Comparison of ENCODE assay signal across 9 mouse cellular contexts in the genomic region with DNA sequence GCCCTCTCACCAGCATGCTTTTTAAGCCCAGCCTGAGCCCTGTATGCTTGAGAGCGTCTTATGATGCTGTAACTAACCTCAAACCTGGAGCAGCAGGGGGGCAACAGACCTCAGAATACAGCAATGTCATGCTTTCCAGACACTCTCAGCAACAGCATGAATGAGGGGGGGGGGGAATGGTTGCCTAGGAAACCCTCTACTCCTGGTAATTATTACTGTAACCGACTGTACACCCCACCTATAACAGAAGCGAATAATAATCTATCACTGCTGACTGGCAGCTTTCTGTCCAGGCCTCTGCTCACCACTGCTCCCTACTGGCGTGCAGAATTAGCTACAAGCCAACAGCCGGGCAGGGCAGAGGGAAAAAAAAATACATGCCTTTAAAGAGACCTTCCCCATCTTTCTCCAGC.
DNase-seq lines count a peak whose midpoint lies in the region; ATAC-seq and TF ChIP-seq lines count a peak whose summit lies in the region.
"Had no signal": no experiment of that assay in that cellular context is flagged by ENCODE, and none has a peak within 500 bp of the region (broad histone marks: within the 10 kb centered on the region; RNA-seq: fewer than 3 reads in every experiment).

No protein-coding gene starts in this region.

- no peak for TF ChIP-seq CTCF in thymus, adult 2 months (IDR thresholded peaks at IDR 0.05; ENCODE audit: borderline replicate concordance, control insufficient read depth, extremely low read depth, insufficient read depth, low read length, poor library complexity)

- no peak overlapping the region for H3K4me3 ChIP-seq in thymus, adult 2 months (ENCODE audit: control insufficient read depth, insufficient read depth, low read length)
- no peak overlapping the region for H3K4me3 ChIP-seq in forebrain, embryonic 13.5 days
- no peak overlapping the region for H3K4me3 ChIP-seq in limb, embryonic 10.5 days
- H3K4me3 ChIP-seq in neural tube, embryonic 13.5 days, result no peak overlapping the region
- H3K4me3 ChIP-seq: myocyte had no signal

- H3K9ac ChIP-seq in forebrain, embryonic 13.5 days, result no peak overlapping the region
- no peak overlapping the region for H3K9ac ChIP-seq in neural tube, embryonic 13.5 days

- DNase-seq in adrenal gland, postnatal 25 days, result peak; percentile 35
- no peak for DNase-seq in adrenal gland, postnatal 4 days (ENCODE audit: low spot score in 2 of 2)
- peak; percentile 39 for DNase-seq in thymus, adult 2 months
- no peak for DNase-seq in thymus, adult 18-20 months
- peak; percentile 55 for DNase-seq in limb, embryonic 10.5 days (ENCODE audit: low spot score)
- DNase-seq in urinary bladder, postnatal 4 days (ENCODE audit: low spot score in 2 of 2), result no peak

- no peaks in the 10 kb centered on the region for H3K9me3 ChIP-seq in forebrain, embryonic 13.5 days (replicated peaks)
- H3K9me3 ChIP-seq in limb, embryonic 10.5 days (replicated peaks), result no peaks in the 10 kb centered on the region
- H3K9me3 ChIP-seq in neural tube, embryonic 13.5 days, result no peaks in the 10 kb centered on the region

- TF ChIP-seq POLR2A in thymus, adult 2 months (IDR thresholded peaks at IDR 0.05; ENCODE audit: control insufficient read depth, extremely low read depth, insufficient read depth, low read length, poor library complexity), result no peak

- H3K27ac ChIP-seq in thymus, adult 2 months (ENCODE audit: control insufficient read depth, insufficient read depth, low read length), result no peak overlapping the region
- H3K27ac ChIP-seq in forebrain, embryonic 13.5 days, result no peak overlapping the region
- H3K27ac ChIP-seq in limb, embryonic 10.5 days, result no peak overlapping the region
- H3K27ac ChIP-seq in neural tube, embryonic 13.5 days (replicated peaks), result peak overlapping the region; percentile 69

- peak; percentile 68 for ATAC-seq in forebrain, embryonic 13.5 days
- ATAC-seq in neural tube, embryonic 13.5 days (ENCODE audit: low read depth), result peak; percentile 67

- no peaks in the 10 kb centered on the region for H3K27me3 ChIP-seq in thymus, adult 2 months (ENCODE audit: control insufficient read depth, insufficient read depth, low read length)
- 0 out of 2 replicates have a peak, but pooled peaks cover 2% of the 10 kb centered on the region for H3K27me3 ChIP-seq in forebrain, embryonic 13.5 days
- no peaks in the 10 kb centered on the region for H3K27me3 ChIP-seq in limb, embryonic 10.5 days (ENCODE audit: low read depth, poor library complexity, severe bottlenecking)
- no peaks in the 10 kb centered on the region for H3K27me3 ChIP-seq in neural tube, embryonic 13.5 days

- H3K4me2 ChIP-seq in forebrain, embryonic 13.5 days, result no peak overlapping the region
- no peak overlapping the region for H3K4me2 ChIP-seq in neural tube, embryonic 13.5 days

- WGBS in thymus, adult 2 months, result 69% methylated on average over 5 of the region's 5 CpGs
- 13% methylated on average over 5 of the region's 5 CpGs for WGBS in forebrain, embryonic 13.5 days
- WGBS in limb, embryonic 10.5 days, result 34% methylated on average over 5 of the region's 5 CpGs
- 6% methylated on average over 5 of the region's 5 CpGs for WGBS in neural tube, embryonic 13.5 days

- no peaks in the 10 kb centered on the region; the same call in 1 of the 2 replicates for H3K4me1 ChIP-seq in thymus, adult 2 months (replicated peaks; ENCODE audit: control insufficient read depth, insufficient read depth, low read length)
- peaks cover 30% of the 10 kb centered on the region for H3K4me1 ChIP-seq in forebrain, embryonic 13.5 days
- peaks cover 22% of the 10 kb centered on the region for H3K4me1 ChIP-seq in limb, embryonic 10.5 days
- peaks cover 40% of the 10 kb centered on the region for H3K4me1 ChIP-seq in neural tube, embryonic 13.5 days (replicated peaks)

- H3K36me3 ChIP-seq in thymus, adult 2 months (ENCODE audit: control insufficient read depth, insufficient read depth, low read length), result no peaks in the 10 kb centered on the region
- peaks cover 6% of the 10 kb centered on the region; the same call in 1 of the 2 replicates for H3K36me3 ChIP-seq in forebrain, embryonic 13.5 days (ENCODE audit: poor library complexity, severe bottlenecking)
- peaks cover 3% of the 10 kb centered on the region; the same call in 1 of the 2 replicates for H3K36me3 ChIP-seq in limb, embryonic 10.5 days
- peaks cover 4% of the 10 kb centered on the region; the same call in 1 of the 2 replicates for H3K36me3 ChIP-seq in neural tube, embryonic 13.5 days

Comparison
In these comparisons a context has a peak if more than half of its experiments do, and no peak if none do; other contexts are left out.
1. DNase-seq: peak in adrenal gland, postnatal 25 days (single experiment), thymus, adult 2 months (single experiment) and limb, embryonic 10.5 days (single experiment); none in adrenal gland, postnatal 4 days (0 of 2), thymus, adult 18-20 months (0 of 2) and urinary bladder, postnatal 4 days (0 of 2).